In genomic region chr1:167499097-167499850, GRCm38 (mm10) we compare ENCODE assay signal across 19 mouse cellular contexts. TPM values are rescaled to one million over a fixed set of nuclear protein-coding genes. Genes with fewer than 3 reads are reported as not detected.
DNase-seq lines count a peak whose midpoint lies in the region; ATAC-seq and TF ChIP-seq lines count a peak whose summit lies in the region.
"Had no signal": no experiment of that assay in that cellular context is flagged by ENCODE, and none has a peak within 500 bp of the region (broad histone marks: within the 10 kb centered on the region; RNA-seq: fewer than 3 reads in every experiment).

No protein-coding gene starts in this region.

- peaks cover 16% of the 10 kb centered on the region for H3K4me1 ChIP-seq in forebrain, embryonic 12.5 days
- peaks cover 29% of the 10 kb centered on the region for H3K4me1 ChIP-seq in forebrain, embryonic 10.5 days
- no peaks in the 10 kb centered on the region for H3K4me1 ChIP-seq in midbrain, embryonic 16.5 days (ENCODE audit: control insufficient read depth, insufficient read depth, low read length)
- H3K4me1 ChIP-seq in midbrain, postnatal 0 days (ENCODE audit: insufficient read depth, low read length) = no peaks in the 10 kb centered on the region; the same call in 1 of the 2 replicates
- H3K4me1 ChIP-seq in limb, embryonic 10.5 days = peaks cover 55% of the 10 kb centered on the region
- H3K4me1 ChIP-seq: heart, embryonic 15.5 days had no signal

- intact Hi-C loops in left cerebral cortex, postnatal 36 days (cut with DNase I) = no loop called here
- intact Hi-C loops in left cerebral cortex, adult 2 months (cut with DNase I) = no loop called here

- 67% methylated on average over 12 of the region's 12 CpGs for WGBS in forebrain, embryonic 12.5 days
- 80% methylated on average over 12 of the region's 12 CpGs for WGBS in forebrain, embryonic 10.5 days
- WGBS in midbrain, embryonic 16.5 days = 66% methylated on average over 12 of the region's 12 CpGs
- WGBS in midbrain, postnatal 0 days = 59% methylated on average over 12 of the region's 12 CpGs
- WGBS in limb, embryonic 10.5 days = 49% methylated on average over 12 of the region's 12 CpGs

- no peak overlapping the region for H3K4me3 ChIP-seq in forebrain, embryonic 12.5 days (replicated peaks)
- no peak overlapping the region for H3K4me3 ChIP-seq in forebrain, embryonic 10.5 days
- no peak overlapping the region for H3K4me3 ChIP-seq in midbrain, embryonic 16.5 days (ENCODE audit: low read depth, low read length)
- H3K4me3 ChIP-seq in midbrain, postnatal 0 days (ENCODE audit: low read depth, low read length) = no peak overlapping the region
- no peak overlapping the region for H3K4me3 ChIP-seq in limb, embryonic 10.5 days
- H3K4me3 ChIP-seq in left cerebral cortex, adult 2 months = no peak overlapping the region
- H3K4me3 ChIP-seq: heart, embryonic 15.5 days had no signal

- H3K36me3 ChIP-seq in forebrain, embryonic 12.5 days (replicated peaks) = no peaks in the 10 kb centered on the region
- H3K36me3 ChIP-seq in forebrain, embryonic 10.5 days (replicated peaks) = no peaks in the 10 kb centered on the region
- no peaks in the 10 kb centered on the region for H3K36me3 ChIP-seq in midbrain, embryonic 16.5 days (ENCODE audit: control insufficient read depth, insufficient read depth, low read length)
- H3K36me3 ChIP-seq in midbrain, postnatal 0 days (ENCODE audit: insufficient read depth, low read length) = no peaks in the 10 kb centered on the region
- H3K36me3 ChIP-seq in limb, embryonic 10.5 days = no peaks in the 10 kb centered on the region
- H3K36me3 ChIP-seq: heart, embryonic 15.5 days had no signal

- no peak for DNase-seq in forebrain, embryonic 10.5 days (ENCODE audit: extremely low spot score, low spot score)
- no peak for DNase-seq in midbrain, postnatal 0 days (ENCODE audit: low spot score)
- peak; percentile 47 for DNase-seq in limb, embryonic 10.5 days (ENCODE audit: low spot score)
- DNase-seq in cerebellum, postnatal 4 days (ENCODE audit: low spot score in 2 of 2) = no peak
- no peak for DNase-seq in left cerebral cortex, postnatal 36 days (ENCODE audit: low spot score in 2 of 2)
- DNase-seq in left cerebral cortex, adult 2 months (ENCODE audit: extremely low spot score in 1 of 2, low spot score in 2 of 2) = no peak
- DNase-seq: cerebellum, adult 11-12 months; gastrocnemius, postnatal 36 days; kidney, postnatal 25 days; layer of hippocampus, postnatal 36 days; liver; lung, embryonic 14.5 days; thymus, postnatal 14 days had no signal

- no peak overlapping the region for H3K9ac ChIP-seq in forebrain, embryonic 12.5 days
- no peak overlapping the region for H3K9ac ChIP-seq in midbrain, embryonic 16.5 days (ENCODE audit: low read depth, low read length)
- no peak overlapping the region for H3K9ac ChIP-seq in midbrain, postnatal 0 days (replicated peaks; ENCODE audit: low read length, poor library complexity, severe bottlenecking)
- H3K9ac ChIP-seq: heart, embryonic 15.5 days; lung, embryonic 14.5 days had no signal

- H3K4me2 ChIP-seq in forebrain, embryonic 12.5 days = no peak overlapping the region
- no peak overlapping the region for H3K4me2 ChIP-seq in midbrain, embryonic 16.5 days (ENCODE audit: low read length)
- H3K4me2 ChIP-seq in midbrain, postnatal 0 days (ENCODE audit: low read depth, low read length, poor library complexity, severe bottlenecking) = no peak overlapping the region
- H3K4me2 ChIP-seq: heart, embryonic 15.5 days; lung, embryonic 14.5 days had no signal

- H3K27me3 ChIP-seq in forebrain, embryonic 12.5 days = peaks cover 8% of the 10 kb centered on the region; the same call in 1 of the 2 replicates
- 0 out of 2 replicates have a peak, but pooled peaks cover 5% of the 10 kb centered on the region for H3K27me3 ChIP-seq in forebrain, embryonic 10.5 days (ENCODE audit: poor library complexity, severe bottlenecking)
- no peaks in the 10 kb centered on the region for H3K27me3 ChIP-seq in midbrain, embryonic 16.5 days (ENCODE audit: control insufficient read depth, insufficient read depth, low read depth, low read length)
- H3K27me3 ChIP-seq in midbrain, postnatal 0 days (ENCODE audit: insufficient read depth, low read length) = no peaks in the 10 kb centered on the region
- peaks cover 28% of the 10 kb centered on the region for H3K27me3 ChIP-seq in limb, embryonic 10.5 days (ENCODE audit: low read depth, poor library complexity, severe bottlenecking)
- H3K27me3 ChIP-seq: heart, embryonic 15.5 days had no signal

- ATAC-seq in forebrain, embryonic 12.5 days (ENCODE audit: low FRiP score) = peak; percentile 65; the same call in 1 of the 2 replicates
- ATAC-seq in midbrain, embryonic 16.5 days = 0 out of 2 replicates have a peak, but pooled peaks have one; percentile 36
- no peak for ATAC-seq in midbrain, postnatal 0 days (ENCODE audit: low FRiP score)
- ATAC-seq: inflammation-experienced regulatory T-cells, adult 6 months; Patski had no signal

- peak overlapping the region; percentile 53 for H3K27ac ChIP-seq in forebrain, embryonic 12.5 days
- no peak overlapping the region for H3K27ac ChIP-seq in forebrain, embryonic 10.5 days
- no peak overlapping the region; the same call in 1 of the 2 replicates for H3K27ac ChIP-seq in midbrain, embryonic 16.5 days (ENCODE audit: low read length)
- no peak overlapping the region for H3K27ac ChIP-seq in midbrain, postnatal 0 days (ENCODE audit: low read depth, low read length)
- peak overlapping the region; percentile 3; the same call in 1 of the 2 replicates for H3K27ac ChIP-seq in limb, embryonic 10.5 days
- H3K27ac ChIP-seq in left cerebral cortex, adult 2 months = no peak overlapping the region
- H3K27ac ChIP-seq: heart, embryonic 15.5 days had no signal

- no peaks in the 10 kb centered on the region for H3K9me3 ChIP-seq in forebrain, embryonic 12.5 days
- no peaks in the 10 kb centered on the region for H3K9me3 ChIP-seq in forebrain, embryonic 10.5 days
- H3K9me3 ChIP-seq in midbrain, embryonic 16.5 days (replicated peaks; ENCODE audit: control insufficient read depth, low read length, poor library complexity, severe bottlenecking) = no peaks in the 10 kb centered on the region
- no peaks in the 10 kb centered on the region for H3K9me3 ChIP-seq in midbrain, postnatal 0 days (ENCODE audit: low read length)
- H3K9me3 ChIP-seq in limb, embryonic 10.5 days (replicated peaks) = no peaks in the 10 kb centered on the region
- H3K9me3 ChIP-seq: heart, embryonic 15.5 days had no signal

- no peak for TF ChIP-seq CTCF in midbrain, postnatal 0 days (IDR thresholded peaks at IDR 0.05)
- no peak for TF ChIP-seq CTCF in left cerebral cortex, adult 2 months (IDR thresholded peaks at IDR 0.05)

RNA-seq across cellular contexts. Expression of gene Lrrc52, which starts 32.7 kb away (rescaled TPM):
- polyA plus RNA-seq in forebrain, embryonic 12.5 days (2016; fragmentation: Nextera tagmentation; extraction: Ambion mirVana) = not detected in 2 replicates
- polyA plus RNA-seq in forebrain, embryonic 10.5 days (2016; fragmentation: Nextera tagmentation; extraction: Ambion mirVana) = not detected in 2 replicates
- polyA plus RNA-seq in midbrain, embryonic 16.5 days (2015; fragmentation: Nextera tagmentation; extraction: Ambion mirVana) = not detected in 2 replicates
- not detected in 2 replicates for total RNA-seq in midbrain, postnatal 0 days (2014; rRNA removed)
- 0.15 TPM in 1 of 2 replicates, not detected in the other for polyA plus RNA-seq in midbrain, postnatal 0 days (2015; fragmentation: Nextera tagmentation; extraction: Ambion mirVana)
- polyA plus RNA-seq in limb, embryonic 10.5 days (2016; fragmentation: Nextera tagmentation; extraction: Ambion mirVana) = not detected in 2 replicates
- not detected for total RNA-seq in left cerebral cortex, postnatal 36 days (2021)
- total RNA-seq in left cerebral cortex, adult 2 months (2021) = not detected
- total RNA-seq: common myeloid progenitor, adult 5-6 weeks; layer of hippocampus, postnatal 36 days had no signal
- polyA plus RNA-seq: inflammation-experienced regulatory T-cells, adult 6 months; Patski had no signal

Comparison
In these comparisons a context has a peak if more than half of its experiments do, and no peak if none do; other contexts are left out.
1. H3K27ac ChIP-seq: peak in forebrain, embryonic 12.5 days (single experiment) and limb, embryonic 10.5 days (single experiment); none in forebrain, embryonic 10.5 days (single experiment), midbrain, embryonic 16.5 days (single experiment), midbrain, postnatal 0 days (single experiment) and left cerebral cortex, adult 2 months (single experiment).